Mouse (Mus musculus) midbrain, embryonic 10.5 days (tissue): ENCODE results near the gene Slamf7. TPM values are rescaled to one million over a fixed set of nuclear protein-coding genes. Genes with fewer than 3 reads are reported as not detected.

Experiments
- microRNA-seq: library from miRNA; unstranded; fragments of <30 nt; microRNA quantifications from one replicate; pipeline ENCODE4, GENCODE M21; 2017
- polyA plus RNA-seq: library from polyadenylated mRNA; unstranded; fragments of >200 nt; fragmentation: Nextera tagmentation; extraction: Ambion mirVana; gene quantifications from 2 replicates; pipeline ENCODE4 v1.2.1, GENCODE M21; 2016

The Slamf7 gene
- polyA plus RNA-seq, 1 experiment from 2014 or later = not detected

Small RNAs within 50 kb of the gene (microRNA-seq; reads per million reads assigned to microRNA genes)
- not detected for gene Mir7683

Other genes starting within 250 kb of the Slamf7 start
- gene Usf1, start 241.7 kb downstream of the Slamf7 start, polyA plus RNA-seq = 138 and 161 TPM in 2 replicates
- gene Tstd1, start 234.2 kb downstream of the Slamf7 start, polyA plus RNA-seq = 8.4 and 9.6 TPM in 2 replicates
- gene F11r, start 215.5 kb downstream of the Slamf7 start, polyA plus RNA-seq = 14.0 TPM in 2 replicates
- 10.5 and 13.6 TPM in 2 replicates for gene Alyref2, start 149.6 kb downstream of the Slamf7 start, polyA plus RNA-seq
- gene Itln1, start 117.7 kb downstream of the Slamf7 start, polyA plus RNA-seq = not detected in 2 replicates
- 0.06 TPM in 1 of 2 replicates, not detected in the other for gene Cd244a, start 93.8 kb downstream of the Slamf7 start, polyA plus RNA-seq
- gene Ly9, start 45.6 kb downstream of the Slamf7 start, polyA plus RNA-seq = 0.05 TPM in 1 of 2 replicates, not detected in the other
- gene Cd48, start 29.0 kb upstream of the Slamf7 start, polyA plus RNA-seq = 0.32 and 0.60 TPM in 2 replicates
- 0.14 and 0.23 TPM in 2 replicates for gene Slamf1, start 114.1 kb upstream of the Slamf7 start, polyA plus RNA-seq
- 0.38 and 1.2 TPM in 2 replicates for gene Cd84, start 186.7 kb upstream of the Slamf7 start, polyA plus RNA-seq
- gene Gm10521, start 242.6 kb upstream of the Slamf7 start, polyA plus RNA-seq = not detected in 2 replicates